Mouse (Mus musculus) G1E (cell line): ENCODE measurements around the gene Plxna2.

Experiments used
- CTCF ChIP-seq: IDR thresholded peaks from 2 replicates; pipeline ENCODE4 v1.5.1; 2012; ENCODE audit warnings: low read depth, low read length, inconsistent platforms, mixed read lengths
- GATA1 ChIP-seq: IDR thresholded peaks from 2 replicates; pipeline ENCODE4 v1.6.1; 2012; ENCODE audit warnings: borderline replicate concordance, low read length, inconsistent platforms, mixed read lengths

- TF ChIP-seq CTCF, result no peak
- no peak for TF ChIP-seq GATA1
Observed at GRCm38 (mm10) chr1:194629135-194629689, 11.2 kb downstream of the Plxna2 start.
